Mouse (Mus musculus) liver, postnatal 0 days (tissue): ENCODE results near the gene Rfc1. TPM values are rescaled to one million over a fixed set of nuclear protein-coding genes. Genes with fewer than 3 reads are reported as not detected.

Source experiments
- ATAC-seq: fragments of 200-750 bp; cut with Nextera tagmentation; 2 replicates; pipeline ENCODE4 v1.8.0; 2017; ENCODE audit warnings: mild to moderate bottlenecking, moderate library complexity
- DNase-seq: peaks from one replicate; pipeline ENCODE4 v3.0.0-alpha.2; 2016
- H3K27ac ChIP-seq: fragments of 300-500 bp; sonication (generic); 2 replicates; pipeline ENCODE4 v1.5.1; 2014; ENCODE audit warnings: antibody characterized with exemption, moderate library complexity, mild to moderate bottlenecking, low read depth
- H3K27me3 ChIP-seq: fragments of 300-500 bp; sonication (generic); 2 replicates; pipeline ENCODE4 v1.6.1; 2014; ENCODE audit warnings: low read length, control low read depth, mixed read lengths; ENCODE audit not compliant: insufficient read depth
- H3K36me3 ChIP-seq: fragments of 300-500 bp; sonication (generic); replicated peaks from 2 replicates; pipeline ENCODE4 v1.6.1; 2014; ENCODE audit warnings: mild to moderate bottlenecking, control low read depth, low read length, moderate library complexity, mixed read lengths; ENCODE audit not compliant: insufficient read depth
- H3K4me1 ChIP-seq: fragments of 300-500 bp; sonication (generic); 2 replicates; pipeline ENCODE4 v1.6.1; 2014; ENCODE audit warnings: antibody characterized with exemption, mild to moderate bottlenecking, control low read depth; ENCODE audit not compliant: insufficient read depth
- H3K4me2 ChIP-seq: fragments of 300-500 bp; sonication (generic); 2 replicates; pipeline ENCODE4 v1.6.1; 2014; ENCODE audit warnings: low read depth, mild to moderate bottlenecking, low read length, moderate library complexity, mixed read lengths
- H3K4me3 ChIP-seq: fragments of 300-500 bp; sonication (generic); 2 replicates; pipeline ENCODE4 v1.5.1; 2014; ENCODE audit warnings: low read depth, low read length
- H3K9ac ChIP-seq: fragments of 300-500 bp; sonication (generic); replicated peaks from 2 replicates; pipeline ENCODE4 v1.6.1; 2014; ENCODE audit warnings: mild to moderate bottlenecking, moderate library complexity
- H3K9me3 ChIP-seq: fragments of 300-500 bp; sonication (generic); 2 replicates; pipeline ENCODE4 v1.6.1; 2016; ENCODE audit warnings: mild to moderate bottlenecking, control low read depth, low read length, mixed read lengths
- CTCF ChIP-seq: sonication (generic); IDR thresholded peaks from 2 replicates; pipeline ENCODE4 v1.5.1; 2016; ENCODE audit warnings: antibody characterized with exemption, low read depth
- EP300 ChIP-seq: IDR thresholded peaks from 2 replicates; pipeline ENCODE4 v1.6.1; 2016; ENCODE audit warnings: antibody characterized with exemption, low read depth, mild to moderate bottlenecking
- WGBS: fragments of 180-500 bp; shearing (Covaris S2); extraction: QIAGEN DNeasy Blood & Tissue Kit; methylation state at CpG from one replicate; pipeline ENCODE4 v1.1.7; 2014; ENCODE audit not compliant: insufficient replicate concordance; 5-methylcytosine and 5-hydroxymethylcytosine counted together
- polyA plus RNA-seq: library from polyadenylated mRNA; unstranded; fragments of >200 nt; fragmentation: Nextera tagmentation; extraction: Ambion mirVana; gene quantifications from 2 replicates; pipeline ENCODE4 v1.2.1, GENCODE M21; 2015

Gene Rfc1
- polyA plus RNA-seq, 1 experiment from 2014 or later, result 32.3 TPM

GRCm38 (mm10) chr5:65336075-65336355, 545 bp upstream of the Rfc1 start:
- Histone ChIP-seq H3K4me3 (peak overlapping the region; percentile 83), H3K36me3 (no peaks in the 10 kb centered on the region; the same call in 1 of the 2 replicates), H3K4me2 (peak overlapping the region; percentile 76), H3K9me3 (no peaks in the 10 kb centered on the region), H3K27ac (no peak overlapping the region), H3K27me3 (no peaks in the 10 kb centered on the region), H3K9ac (no peak overlapping the region), H3K4me1 (no peaks in the 10 kb centered on the region)
- no peak for ATAC-seq
- WGBS, result 25% methylated on average over 4 of the region's 4 CpGs
- TF ChIP-seq CTCF (no peak), EP300 (no peak)
- DNase-seq, result no peak

DNA sequence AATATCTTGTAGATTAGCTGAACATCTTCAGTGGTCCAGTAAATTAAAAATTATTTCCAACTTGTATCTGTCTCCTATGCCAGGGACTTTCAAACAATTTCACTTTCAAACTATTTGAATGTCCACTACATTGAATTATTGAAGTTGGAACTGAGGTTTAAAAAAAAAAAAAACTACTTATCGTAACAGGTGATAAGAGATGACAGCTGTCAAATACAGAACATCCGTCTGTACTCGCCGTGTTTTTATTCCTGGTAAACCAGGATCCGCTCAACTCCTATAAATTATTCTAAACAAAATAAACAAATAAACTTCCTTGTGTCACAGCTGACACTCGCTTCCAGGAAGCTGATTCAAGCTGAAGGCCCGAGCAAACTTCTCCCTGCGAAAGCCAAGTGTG, 682 bp downstream of the Rfc1 start:
- 3% methylated on average over 8 of the region's 8 CpGs for WGBS
- no peak for ATAC-seq

GRCm38 (mm10) chr5:65329971-65330370, 5.5 kb downstream of the Rfc1 start:
- Histone ChIP-seq H3K9me3 (no peaks in the 10 kb centered on the region), H3K27ac (no peak overlapping the region), H3K4me3 (no peak overlapping the region), H3K4me1 (peaks cover 12% of the 10 kb centered on the region), H3K36me3 (no peaks in the 10 kb centered on the region; the same call in 1 of the 2 replicates), H3K4me2 (no peak overlapping the region), H3K27me3 (no peaks in the 10 kb centered on the region), H3K9ac (no peak overlapping the region)
- ATAC-seq (no peak), DNase-seq (no peak)
- TF ChIP-seq EP300 (no peak), CTCF (no peak)
- WGBS, result 73% methylated on average over 3 of the region's 3 CpGs

More for the DNA sequence above, 682 bp downstream of the Rfc1 start:
- DNase-seq, result no peak
- Histone ChIP-seq H3K9ac (peak overlapping the region; percentile 81), H3K4me3 (peak overlapping the region; percentile 83), H3K27me3 (no peaks in the 10 kb centered on the region), H3K9me3 (no peaks in the 10 kb centered on the region), H3K4me2 (peak overlapping the region; percentile 76), H3K4me1 (no peaks in the 10 kb centered on the region), H3K36me3 (no peaks in the 10 kb centered on the region; the same call in 1 of the 2 replicates), H3K27ac (peak overlapping the region; percentile 72)
- TF ChIP-seq CTCF (no peak), EP300 (no peak)

DNA sequence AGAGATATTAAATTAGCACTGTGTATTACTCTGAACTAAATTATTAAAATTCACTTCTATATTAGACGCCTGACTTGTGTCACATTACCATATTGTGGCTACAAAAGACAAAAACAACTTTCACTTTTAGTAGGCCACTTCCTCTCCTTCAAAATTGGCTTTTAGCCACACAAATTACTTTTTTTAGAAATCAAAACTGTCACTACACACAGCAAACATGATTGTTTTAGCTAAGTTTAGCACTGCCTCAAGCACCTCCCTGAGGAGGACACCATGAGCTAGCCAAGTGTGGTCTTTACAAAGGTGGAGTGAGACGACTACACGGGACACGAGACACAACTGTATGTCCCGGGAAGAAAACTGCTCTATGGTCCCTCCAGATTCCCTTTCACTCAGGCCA, 9.3 kb downstream of the Rfc1 start:
- Histone ChIP-seq H3K4me1 (peaks cover 18% of the 10 kb centered on the region), H3K27me3 (no peaks in the 10 kb centered on the region), H3K4me2 (peak overlapping the region; percentile 57), H3K27ac (peak overlapping the region; percentile 65), H3K9ac (peak overlapping the region; percentile 44), H3K36me3 (0 out of 2 replicates have a peak, but pooled peaks cover 3% of the 10 kb centered on the region), H3K9me3 (no peaks in the 10 kb centered on the region), H3K4me3 (no peak overlapping the region; the same call in 1 of the 2 replicates)
- DNase-seq (no peak), ATAC-seq (no peak)
- 45% methylated on average over 5 of the region's 5 CpGs for WGBS
- TF ChIP-seq EP300, result no peak
- no peak for TF ChIP-seq CTCF

DNA sequence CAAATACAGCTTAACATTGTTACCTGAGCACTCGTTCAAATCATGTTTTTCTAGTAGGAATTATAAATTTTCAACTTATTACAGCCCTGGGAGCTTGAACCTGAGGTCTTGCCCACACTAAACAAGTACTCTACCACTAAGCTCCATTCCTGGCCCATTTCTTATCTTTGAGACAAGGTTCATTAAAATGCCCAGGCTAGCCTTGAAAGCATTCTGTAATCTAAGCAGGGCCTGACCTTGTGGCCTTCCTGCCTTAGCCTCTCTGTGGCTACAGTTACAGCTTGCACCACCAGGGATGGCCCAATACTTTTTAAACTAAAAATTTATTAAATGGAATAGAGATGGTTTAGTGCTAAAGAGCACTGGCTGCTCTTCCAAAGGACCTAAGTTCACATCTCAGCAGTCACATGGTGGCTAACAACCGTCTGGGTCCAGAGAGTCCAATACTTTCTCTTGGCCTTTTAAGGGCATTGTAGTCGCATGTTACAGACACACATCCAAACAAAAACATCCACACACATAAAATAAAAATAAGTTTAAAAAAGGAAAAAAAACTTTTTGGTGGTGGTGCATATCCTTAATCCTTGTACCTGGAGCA, 10.6 kb downstream of the Rfc1 start:
- WGBS, result 77% methylated on average over 3 of the region's 3 CpGs
- no peak overlapping the region for H3K4me2 ChIP-seq
- H3K27me3 ChIP-seq, result no peaks in the 10 kb centered on the region
- TF ChIP-seq CTCF (no peak), EP300 (no peak)
- H3K36me3 ChIP-seq, result 0 out of 2 replicates have a peak, but pooled peaks cover 3% of the 10 kb centered on the region
- H3K9me3 ChIP-seq, result no peaks in the 10 kb centered on the region
- peaks cover 18% of the 10 kb centered on the region for H3K4me1 ChIP-seq
- DNase-seq (no peak), ATAC-seq (no peak)
- H3K4me3 ChIP-seq, result no peak overlapping the region
- H3K9ac ChIP-seq, result no peak overlapping the region
- no peak overlapping the region for H3K27ac ChIP-seq

GRCm38 (mm10) chr5:65324271-65324670, 11.2 kb downstream of the Rfc1 start:
- no peak overlapping the region for H3K27ac ChIP-seq
- no peaks in the 10 kb centered on the region for H3K9me3 ChIP-seq
- H3K9ac ChIP-seq, result no peak overlapping the region
- no peak overlapping the region for H3K4me3 ChIP-seq
- ATAC-seq (no peak), DNase-seq (no peak)
- peaks cover 18% of the 10 kb centered on the region for H3K4me1 ChIP-seq
- TF ChIP-seq CTCF, result no peak
- TF ChIP-seq EP300, result no peak
- 92% methylated on average over 3 of the region's 3 CpGs for WGBS
- H3K36me3 ChIP-seq, result peaks cover 4% of the 10 kb centered on the region; the same call in 1 of the 2 replicates
- no peaks in the 10 kb centered on the region for H3K27me3 ChIP-seq
- no peak overlapping the region for H3K4me2 ChIP-seq
